ENCODE assay signal across 8 mouse cellular contexts in genomic region chr2:75055187-75055543, GRCm38 (mm10).
DNase-seq lines count a peak whose midpoint lies in the region; ATAC-seq and TF ChIP-seq lines count a peak whose summit lies in the region.

No protein-coding gene starts in this region.

- H3K27me3 ChIP-seq in CH12.LX (replicated peaks), result peaks cover 2% of the 10 kb centered on the region
- no peaks in the 10 kb centered on the region; the same call in 1 of the 2 replicates for H3K27me3 ChIP-seq in cerebellum, adult 2 months (ENCODE audit: control insufficient read depth, insufficient read depth, low read length)
- H3K27me3 ChIP-seq in intestine, embryonic 16.5 days (replicated peaks; ENCODE audit: control insufficient read depth, insufficient read depth, low read length), result 0 out of 2 replicates have a peak, but pooled peaks cover 5% of the 10 kb centered on the region
- H3K27me3 ChIP-seq in liver, embryonic 13.5 days, result 0 out of 2 replicates have a peak, but pooled peaks cover 9% of the 10 kb centered on the region
- peaks cover 4% of the 10 kb centered on the region; the same call in 1 of the 2 replicates for H3K27me3 ChIP-seq in neural tube, embryonic 13.5 days

- dilution Hi-C loops in CH12.LX (cut with MboI; ENCODE audit: extremely low pct_ligation_motif_present, extremely low pct_unique_long_range_greater_than_20kb, low sequenced_read_pairs), result no loop called here

- under 1% methylated on average over 6 of the region's 6 CpGs for WGBS in cerebellum, adult 2 months
- under 1% methylated on average over 6 of the region's 6 CpGs for WGBS in intestine, embryonic 16.5 days
- under 1% methylated on average over 6 of the region's 6 CpGs for WGBS in liver, embryonic 13.5 days (ENCODE audit: insufficient replicate concordance)
- under 1% methylated on average over 6 of the region's 6 CpGs for WGBS in neural tube, embryonic 13.5 days

- H3K36me3 ChIP-seq in CH12.LX (replicated peaks in 1 of 2; ENCODE audit: control insufficient read depth in 1 of 2, insufficient read depth in 1 of 2, low read length in 1 of 2), result no peaks in the 10 kb centered on the region
- H3K36me3 ChIP-seq in intestine, embryonic 16.5 days (ENCODE audit: control insufficient read depth, insufficient read depth, low read length), result no peaks in the 10 kb centered on the region
- no peaks in the 10 kb centered on the region for H3K36me3 ChIP-seq in liver, embryonic 13.5 days
- H3K36me3 ChIP-seq in neural tube, embryonic 13.5 days, result no peaks in the 10 kb centered on the region

- no peak overlapping the region for H3K27ac ChIP-seq in CH12.LX (ENCODE audit: insufficient read depth, low read depth)
- no peak overlapping the region for H3K27ac ChIP-seq in cerebellum, adult 2 months (ENCODE audit: insufficient read depth, low read length)
- no peak overlapping the region for H3K27ac ChIP-seq in intestine, embryonic 16.5 days (ENCODE audit: low read length)
- no peak overlapping the region for H3K27ac ChIP-seq in liver, embryonic 13.5 days
- H3K27ac ChIP-seq in neural tube, embryonic 13.5 days (replicated peaks), result peak overlapping the region; percentile 69

- peak in 1 of 2 experiments; percentile 84; a peak in 2 of 4 replicates for TF ChIP-seq CTCF in CH12.LX (conservative IDR thresholded peaks at IDR 0.05 in 1 of 2, IDR thresholded peaks at IDR 0.05 in 1 of 2; ENCODE audit: low read depth in 2 of 2, low read length in 2 of 2)
- TF ChIP-seq CTCF in cerebellum, adult 2 months (IDR thresholded peaks at IDR 0.05; ENCODE audit: borderline replicate concordance, insufficient read depth, low read depth, low read length), result peak; percentile 66; the same call in 1 of the 2 replicates

- H3K4me2 ChIP-seq in CH12.LX (ENCODE audit: insufficient read depth, low read depth, poor library complexity, severe bottlenecking), result peak overlapping the region; percentile 77
- peak overlapping the region; percentile 82 for H3K4me2 ChIP-seq in intestine, embryonic 16.5 days (ENCODE audit: low read depth, low read length)
- peak overlapping the region; percentile 45 for H3K4me2 ChIP-seq in liver, embryonic 13.5 days
- H3K4me2 ChIP-seq in neural tube, embryonic 13.5 days, result peak overlapping the region; percentile 66

- TF ChIP-seq EP300 in CH12.LX (IDR thresholded peaks at IDR 0.05; ENCODE audit: low read length), result no peak

- no peaks in the 10 kb centered on the region for H3K9me3 ChIP-seq in CH12.LX (replicated peaks; ENCODE audit: low read length)
- H3K9me3 ChIP-seq in intestine, embryonic 16.5 days (ENCODE audit: control insufficient read depth, low read length), result no peaks in the 10 kb centered on the region
- H3K9me3 ChIP-seq in liver, embryonic 13.5 days (replicated peaks), result no peaks in the 10 kb centered on the region
- no peaks in the 10 kb centered on the region for H3K9me3 ChIP-seq in neural tube, embryonic 13.5 days

- in situ Hi-C loops in CH12.LX (cut with MboI; ENCODE audit: low pct_ligation_motif_present, low pct_unique_long_range_greater_than_20kb, low sequenced_read_pairs), result loop anchor here (10.0 kb wide), 1 partner anchor 330 kb away; the partner anchor contains the start of gene Gm28230

- DNase-seq in 3T3-L1 (ENCODE audit: low read depth, low spot score), result peak; percentile 87
- peak; percentile 68 for DNase-seq in CH12.LX (ENCODE audit: extremely low read depth)
- peak; percentile 24 to 25 for DNase-seq in cerebellum, adult 2 months
- peak; percentile 50 for DNase-seq in gastrocnemius, postnatal 10 days
- no peak for DNase-seq in liver, embryonic 13.5 days

- H3K4me3 ChIP-seq in CH12.LX (replicated peaks in 1 of 3; ENCODE audit: low read depth in 2 of 3, low read length in 2 of 3, poor library complexity in 1 of 3), result peak overlapping the region in 1 of 3 experiments; percentile 27
- peak overlapping the region; percentile 61 for H3K4me3 ChIP-seq in cerebellum, adult 2 months (replicated peaks; ENCODE audit: insufficient read depth, low read depth, low read length)
- peak overlapping the region; percentile 36 for H3K4me3 ChIP-seq in intestine, embryonic 16.5 days (ENCODE audit: low read length)
- H3K4me3 ChIP-seq in liver, embryonic 13.5 days (replicated peaks), result 0 out of 2 replicates have a peak overlapping the region, but pooled peaks have one; percentile 18
- peak overlapping the region; percentile 39 for H3K4me3 ChIP-seq in neural tube, embryonic 13.5 days

- H3K79me2 ChIP-seq in CH12.LX (replicated peaks; ENCODE audit: control insufficient read depth, extremely low read depth, insufficient read depth, poor library complexity, severe bottlenecking), result no peaks in the 10 kb centered on the region

- ATAC-seq in intestine, embryonic 16.5 days, result no peak
- ATAC-seq in liver, embryonic 13.5 days (ENCODE audit: low read depth), result no peak
- ATAC-seq in neural tube, embryonic 13.5 days (ENCODE audit: low read depth), result peak; percentile 78
- ATAC-seq in erythroblast, adult 5-6 weeks (replicated peaks; ENCODE audit: low FRiP score, poor library complexity, severe bottlenecking), result no peak

- peak; percentile 69 for TF ChIP-seq RAD21 in CH12.LX (IDR thresholded peaks at IDR 0.05; ENCODE audit: low read depth, low read length)

- peaks cover 4 to 5% of the 10 kb centered on the region in 2 experiments for H3K4me1 ChIP-seq in CH12.LX (ENCODE audit: control insufficient read depth in 1 of 2, insufficient read depth in 2 of 2)
- H3K4me1 ChIP-seq in cerebellum, adult 2 months (ENCODE audit: control insufficient read depth, insufficient read depth, low read length), result 0 out of 2 replicates have a peak, but pooled peaks cover 3% of the 10 kb centered on the region
- H3K4me1 ChIP-seq in intestine, embryonic 16.5 days (ENCODE audit: control insufficient read depth, insufficient read depth, low read length), result no peaks in the 10 kb centered on the region
- no peaks in the 10 kb centered on the region for H3K4me1 ChIP-seq in liver, embryonic 13.5 days (replicated peaks)
- peaks cover 13% of the 10 kb centered on the region for H3K4me1 ChIP-seq in neural tube, embryonic 13.5 days (replicated peaks)

- no peak overlapping the region; the same call in 1 of the 2 replicates for H3K9ac ChIP-seq in CH12.LX (ENCODE audit: insufficient read depth, low read depth)
- H3K9ac ChIP-seq in intestine, embryonic 16.5 days (ENCODE audit: low read depth, low read length), result peak overlapping the region; percentile 55
- H3K9ac ChIP-seq in liver, embryonic 13.5 days, result no peak overlapping the region
- peak overlapping the region; percentile 63 for H3K9ac ChIP-seq in neural tube, embryonic 13.5 days

- no peak for TF ChIP-seq POLR2A in CH12.LX (IDR thresholded peaks at IDR 0.05; ENCODE audit: low read depth, low read length)
- TF ChIP-seq POLR2A in cerebellum, adult 2 months (IDR thresholded peaks at IDR 0.05; ENCODE audit: borderline replicate concordance, insufficient read depth, low read length), result no peak

TF ChIP-seq in CH12.LX, 34 proteins besides CTCF, POLR2A, EP300 and RAD21:
- TF ChIP-seq SMC3 (IDR thresholded peaks at IDR 0.05; ENCODE audit: low read depth, low read length) (peak; percentile 85), BHLHE40 (IDR thresholded peaks at IDR 0.05; ENCODE audit: low read depth, low read length) (peak; percentile 47; the same call in 1 of the 2 replicates), CHD2 (IDR thresholded peaks at IDR 0.05; ENCODE audit: low read length) (peak; percentile 94), JUND (conservative IDR thresholded peaks at IDR 0.05; ENCODE audit: low read depth, low read length) (no peak), RCOR1 (conservative IDR thresholded peaks at IDR 0.05; ENCODE audit: low read depth, low read length) (no peak), IRF4 (IDR thresholded peaks at IDR 0.05; ENCODE audit: low read depth, low read length) (0 out of 2 replicates have a peak, but pooled peaks have one; percentile 23), USF2 (conservative IDR thresholded peaks at IDR 0.05; ENCODE audit: low read depth, low read length) (no peak), NRF1 (IDR thresholded peaks at IDR 0.05; ENCODE audit: low read depth, low read length) (no peak), ZKSCAN1 (IDR thresholded peaks at IDR 0.05; ENCODE audit: borderline replicate concordance, low read depth, low read length) (no peak), MXI1 (IDR thresholded peaks at IDR 0.05; ENCODE audit: low read depth, low read length) (no peak), ZNF384 (IDR thresholded peaks at IDR 0.05; ENCODE audit: low read depth, low read length) (peak; percentile 47; the same call in 1 of the 2 replicates), MAX (IDR thresholded peaks at IDR 0.05; ENCODE audit: low read length) (no peak; the same call in 1 of the 2 replicates), ZC3H11A (IDR thresholded peaks at IDR 0.05; ENCODE audit: low read depth, low read length) (peak; percentile 50), MEF2A (IDR thresholded peaks at IDR 0.05; ENCODE audit: borderline replicate concordance, low read depth, low read length) (no peak)

Comparison
In these comparisons a context has a peak if more than half of its experiments do, and no peak if none do; other contexts are left out.
1. H3K9ac ChIP-seq: peak in intestine, embryonic 16.5 days (single experiment) and neural tube, embryonic 13.5 days (single experiment); none in CH12.LX (single experiment) and liver, embryonic 13.5 days (single experiment).
2. Peak in every context shown above with its lines, with median percentiles within 50 percentile points of each other: H3K4me2 ChIP-seq.